Mouse (Mus musculus) urinary bladder, adult 18-20 months (tissue): Measurements from ENCODE around the gene Ctr9.

Experiments
- DNase-seq, 2 experiments: peaks; one replicate each; pipeline ENCODE4 v3.0.0; 2022; ENCODE audit warnings: low spot score in 2 of 2, mixed read lengths in 2 of 2

Ctr9 gene

DNA sequence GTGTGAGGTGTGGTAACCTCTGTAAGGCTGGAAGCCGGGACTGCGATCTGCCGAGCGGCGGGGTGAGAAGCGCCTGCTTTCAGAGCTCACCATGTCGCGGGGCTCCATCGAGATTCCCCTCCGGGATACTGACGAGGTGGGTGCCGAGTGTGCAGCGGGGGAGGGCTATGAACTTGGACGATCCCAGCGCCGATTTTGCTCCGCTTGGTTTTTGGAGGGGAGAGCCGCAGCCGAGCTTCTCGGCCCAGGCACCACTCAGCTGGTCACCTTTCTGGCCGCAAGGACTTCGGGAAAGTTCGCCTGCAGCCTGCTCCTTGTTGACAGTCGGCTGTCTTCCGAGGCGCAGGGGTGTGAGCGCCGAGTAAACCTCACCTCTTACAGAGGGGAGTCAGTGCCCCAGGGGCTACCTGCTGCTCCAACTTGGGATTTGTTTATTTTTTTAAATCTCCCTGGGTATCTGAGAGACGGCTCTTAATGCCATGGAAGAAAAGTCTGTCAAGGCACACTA, 349 bp downstream of the Ctr9 start:
- peak in 1 of 2 experiments; percentile 44 for DNase-seq

DNA sequence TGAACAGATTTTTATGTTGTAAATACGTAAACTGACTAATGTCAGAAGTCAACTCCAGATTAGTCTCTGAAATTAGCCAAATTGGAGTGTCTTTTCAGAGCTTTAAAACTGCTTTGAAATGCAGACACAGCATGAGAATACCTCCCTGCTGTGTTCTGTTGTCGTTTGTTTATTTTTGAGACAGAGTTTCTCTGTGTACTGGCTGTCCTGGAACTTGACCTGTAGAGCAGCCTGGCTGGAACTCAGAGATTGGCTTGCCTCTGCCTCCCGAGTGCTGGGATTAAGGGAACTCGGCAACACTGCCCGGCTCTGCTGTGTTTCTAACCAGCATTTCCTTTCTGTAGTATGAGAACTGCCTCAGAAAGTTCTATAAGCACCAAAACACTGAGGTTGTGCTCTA, 20.2 kb downstream of the Ctr9 start:
- DNase-seq = no peak

DNA sequence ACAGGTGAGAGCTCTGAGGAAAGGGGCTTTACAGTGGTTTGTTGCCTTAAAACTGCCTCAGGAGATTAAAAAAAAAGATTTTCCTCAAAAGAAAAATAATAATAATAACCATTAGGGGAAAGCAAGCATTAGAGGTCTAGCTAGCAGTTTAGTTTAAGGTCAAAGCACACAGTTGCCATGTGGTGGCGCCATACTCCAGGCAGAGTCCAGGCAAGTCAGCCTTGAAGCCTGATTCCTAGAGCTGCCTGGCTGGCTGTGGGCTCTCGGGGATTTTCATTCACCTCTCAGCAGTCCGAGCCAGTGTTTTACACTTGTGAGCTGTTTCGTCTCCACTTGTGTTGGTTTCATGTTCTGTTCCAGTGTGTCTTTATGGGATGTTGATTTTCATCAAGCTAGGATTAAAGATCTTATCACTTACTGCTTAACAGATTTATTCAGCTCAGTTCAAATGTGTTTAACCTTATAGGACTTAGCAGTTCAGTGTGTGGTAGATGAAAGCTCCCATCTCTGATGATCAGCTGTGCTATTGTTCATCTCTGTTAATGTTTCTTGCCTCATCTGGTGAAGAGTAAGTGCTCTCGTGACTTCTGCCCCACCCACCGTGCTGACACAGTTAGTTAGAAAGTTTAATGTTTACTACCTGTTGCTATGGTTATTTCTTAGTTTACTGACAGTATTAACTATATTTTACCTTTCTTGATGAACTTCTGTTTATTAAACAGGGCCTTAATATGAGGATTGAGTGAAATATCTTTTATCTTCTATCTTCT, 21.1 kb downstream of the Ctr9 start:
- DNase-seq = peak; percentile 29 to 31

DNA sequence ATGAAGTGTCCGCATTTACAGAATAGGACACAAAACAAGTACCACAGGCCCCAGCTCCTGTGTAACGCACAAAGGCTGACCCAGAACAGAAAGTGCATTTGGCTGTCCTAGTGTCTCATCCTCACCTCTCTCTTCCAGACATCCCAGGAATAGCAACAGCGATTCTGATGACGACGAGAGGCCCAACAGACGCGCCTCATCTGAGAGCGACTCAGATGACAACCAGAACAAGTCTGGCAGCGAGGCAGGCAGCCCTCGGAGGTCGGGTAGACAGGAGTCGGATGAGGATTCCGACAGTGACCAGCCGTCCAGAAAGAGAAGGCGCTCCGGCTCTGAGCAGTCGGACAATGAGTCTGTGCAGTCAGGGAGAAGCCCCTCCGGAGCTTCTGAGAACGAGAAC, 26.5 kb downstream of the Ctr9 start:
- DNase-seq = no peak

DNA sequence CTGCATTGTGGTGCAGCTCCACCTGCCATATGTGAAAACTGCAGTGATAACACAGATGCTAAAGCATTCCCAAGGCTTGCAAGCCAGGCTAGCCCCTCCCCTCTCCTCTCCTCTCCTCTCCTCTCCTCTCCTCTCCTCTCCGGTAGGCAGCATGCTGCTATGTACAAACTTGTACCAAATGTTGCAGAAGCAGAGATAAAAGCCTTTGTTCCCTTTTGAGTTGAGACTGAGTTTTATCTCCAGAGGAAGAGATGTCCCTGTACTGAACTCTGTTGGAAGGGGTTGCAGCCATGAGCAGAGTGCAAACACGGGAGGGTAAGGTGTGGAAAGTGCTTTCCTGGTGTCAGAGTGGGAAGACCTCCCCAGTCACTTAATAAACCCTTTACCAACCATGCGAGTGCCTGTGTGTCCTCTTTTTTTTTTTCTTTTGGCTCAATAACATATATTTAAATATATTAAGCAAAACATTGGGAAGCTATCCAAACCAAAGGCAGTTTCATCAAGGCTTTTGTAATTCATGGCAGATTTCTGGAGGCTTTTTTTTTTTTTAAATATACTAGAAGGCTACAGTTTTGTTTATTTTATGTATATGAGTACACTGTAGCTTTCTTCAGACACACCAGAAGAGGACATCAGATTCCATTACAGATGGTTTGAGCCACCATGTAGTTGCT, 27.4 kb downstream of the Ctr9 start:
- no peak for DNase-seq

DNA sequence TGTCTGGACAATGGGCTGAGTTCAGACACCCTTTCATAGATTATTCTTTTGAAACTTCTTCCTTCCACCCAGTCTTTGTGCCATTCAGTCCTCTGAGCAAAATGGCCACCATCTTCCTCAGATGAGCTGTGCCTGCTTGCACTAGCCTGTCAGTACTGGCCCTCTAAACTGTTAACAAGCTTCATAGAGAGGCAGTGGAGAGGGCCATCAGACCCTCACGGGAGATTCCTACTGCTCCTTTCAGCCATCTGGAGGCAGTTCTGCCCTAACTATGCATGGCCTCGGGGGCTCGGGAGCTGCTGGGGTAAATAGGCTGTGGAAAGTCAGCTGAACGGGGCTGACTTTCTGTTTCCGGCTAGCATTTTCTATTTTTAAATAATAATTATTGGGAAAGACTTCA, 30.8 kb downstream of the Ctr9 start:
- no peak for DNase-seq

DNA sequence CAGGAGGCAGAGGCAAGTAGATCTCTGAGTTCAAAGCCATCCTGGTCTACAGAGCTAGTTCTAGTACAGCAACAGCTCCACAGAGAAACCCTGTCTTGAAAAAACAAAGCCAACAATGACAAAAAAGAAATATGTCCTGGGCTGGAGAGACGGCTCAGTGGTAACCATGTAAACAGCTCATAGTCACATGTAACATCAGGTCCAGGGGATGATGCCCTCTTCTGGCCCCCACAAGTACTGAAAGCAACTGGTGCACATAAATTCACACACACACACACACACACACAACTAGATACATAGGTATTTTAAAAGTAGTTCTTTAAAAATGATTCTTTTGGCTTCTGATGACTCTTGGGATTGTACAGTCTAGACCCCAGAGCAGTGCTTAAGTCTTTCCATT, 34.2 kb downstream of the Ctr9 start:
- no peak for DNase-seq

DNA sequence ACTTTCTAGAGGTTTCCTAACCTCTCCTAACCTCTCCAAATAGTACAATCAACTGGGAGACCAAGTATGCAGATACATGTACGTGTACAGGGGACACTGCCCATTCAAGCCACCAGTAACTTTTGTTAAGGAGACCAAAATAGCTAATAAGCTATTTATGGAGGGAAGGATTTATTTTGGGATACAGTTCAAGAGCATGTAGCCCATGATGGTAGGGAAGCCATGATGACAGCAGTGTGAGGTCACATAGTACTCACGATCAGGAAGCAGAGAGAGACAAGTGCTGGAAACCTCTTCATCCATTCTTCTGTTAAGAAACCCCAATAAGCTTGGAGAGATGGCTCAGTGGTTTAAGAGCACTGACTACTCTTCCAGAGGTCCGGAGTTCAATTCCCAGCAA, 39.4 kb downstream of the Ctr9 start:
- DNase-seq = no peak

DNA sequence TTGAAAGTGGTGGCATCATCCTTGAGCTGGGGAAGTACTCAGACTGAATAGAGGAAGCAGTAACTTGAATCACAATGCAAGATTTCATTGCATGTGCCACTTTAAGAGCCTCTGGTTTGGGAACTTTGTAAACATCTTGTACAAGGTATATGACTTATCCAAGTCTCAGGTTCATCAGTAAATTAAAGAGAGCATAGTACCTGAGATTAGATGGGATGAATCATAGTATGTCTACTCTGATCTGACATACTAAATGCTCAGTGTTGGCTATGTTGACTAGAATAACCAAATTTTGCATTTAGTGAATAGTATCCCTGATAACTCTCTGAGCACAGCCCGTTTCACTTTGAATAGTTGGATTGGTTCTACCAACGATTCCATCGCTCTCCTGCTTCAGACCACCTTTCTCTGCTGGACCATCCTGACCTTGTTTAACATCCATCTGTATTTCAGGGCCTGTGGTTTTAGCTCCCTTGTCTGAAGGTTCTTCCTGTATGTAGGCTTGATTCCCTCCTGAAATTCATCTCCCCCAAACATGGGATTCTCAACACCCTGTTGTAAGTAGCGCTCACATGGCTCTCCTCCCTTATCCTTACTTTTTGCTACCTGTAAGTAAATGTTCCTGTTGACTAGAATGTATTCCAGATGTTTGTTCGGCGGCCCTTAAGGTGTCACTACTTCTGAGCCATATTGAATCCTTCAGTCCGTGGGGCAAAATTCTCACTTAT, 40.9 kb downstream of the Ctr9 start:
- DNase-seq = no peak

DNA sequence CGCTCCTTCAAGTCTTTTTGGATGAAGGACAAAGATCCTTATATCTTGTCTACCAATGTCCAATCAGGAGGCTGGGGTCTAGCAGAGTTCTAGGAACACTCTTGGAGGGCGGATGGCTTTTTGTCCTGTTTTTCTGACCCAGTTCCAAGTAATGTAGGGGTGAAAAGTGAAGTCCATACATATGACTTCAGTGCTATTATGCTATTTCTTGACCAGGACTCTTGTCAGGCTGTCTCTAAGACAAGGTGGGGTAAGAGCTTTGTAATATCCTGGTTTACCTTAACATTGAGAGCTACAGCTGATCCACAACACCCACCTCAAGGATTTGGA, 41.4 kb downstream of the Ctr9 start:
- no peak for DNase-seq

DNA sequence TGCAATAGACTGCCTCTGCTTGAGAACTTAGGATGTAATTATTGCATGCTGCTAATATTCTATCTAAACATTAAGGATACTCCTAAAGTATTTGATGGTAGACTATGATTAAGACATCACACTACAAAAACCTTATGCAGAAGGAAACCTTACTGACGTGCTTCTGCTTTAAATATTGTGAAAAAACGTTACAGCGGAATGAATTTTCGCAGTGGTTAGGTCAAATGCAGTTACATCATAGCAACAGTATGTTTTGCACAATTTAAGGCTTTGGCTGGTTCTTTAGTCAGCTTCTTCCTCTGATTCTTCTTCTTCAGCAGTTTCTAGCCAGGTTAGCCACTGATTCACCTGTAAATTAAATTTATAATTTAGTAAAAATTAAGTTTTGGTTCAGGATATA, 43.7 kb downstream of the Ctr9 start:
- DNase-seq = no peak

DNA sequence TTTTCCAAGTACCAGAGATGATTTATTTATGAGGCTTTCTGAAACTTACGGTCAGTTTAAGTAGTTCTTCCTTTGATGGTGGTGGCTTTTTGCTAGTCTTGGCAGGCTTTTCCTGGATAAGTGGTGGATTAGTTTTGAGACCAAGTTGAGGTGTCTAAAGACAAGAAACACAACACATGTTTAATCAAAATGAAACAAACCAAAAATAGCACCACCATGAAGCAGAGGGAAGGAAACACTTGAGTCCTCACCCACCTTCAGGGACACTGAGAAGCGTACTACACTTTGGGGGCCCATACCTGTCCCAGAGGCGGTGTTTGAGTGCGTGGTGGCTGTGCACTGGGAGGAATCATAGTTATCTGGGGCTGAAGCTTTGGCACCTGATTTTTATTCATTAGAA, 46.5 kb downstream of the Ctr9 start:
- DNase-seq = no peak

DNA sequence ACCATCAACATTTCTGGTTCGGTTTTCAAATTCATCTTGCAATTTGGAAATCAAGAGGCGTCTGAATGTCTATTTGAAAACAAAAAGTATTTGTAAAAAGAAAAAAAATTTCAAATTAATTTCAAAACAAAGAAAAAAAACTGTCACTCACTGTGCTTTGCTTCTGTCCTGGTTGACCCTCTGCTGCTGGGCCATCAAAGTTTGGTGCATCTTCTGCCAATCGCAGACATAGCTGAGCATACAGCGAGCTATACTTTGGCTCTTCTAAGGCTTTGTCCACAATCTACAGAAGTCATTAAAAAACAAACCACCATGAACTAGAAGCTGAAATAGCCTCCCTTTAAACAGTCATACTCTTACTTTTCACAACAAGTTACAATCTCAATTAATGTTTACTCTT, 49.5 kb downstream of the Ctr9 start:
- DNase-seq = no peak

DNA sequence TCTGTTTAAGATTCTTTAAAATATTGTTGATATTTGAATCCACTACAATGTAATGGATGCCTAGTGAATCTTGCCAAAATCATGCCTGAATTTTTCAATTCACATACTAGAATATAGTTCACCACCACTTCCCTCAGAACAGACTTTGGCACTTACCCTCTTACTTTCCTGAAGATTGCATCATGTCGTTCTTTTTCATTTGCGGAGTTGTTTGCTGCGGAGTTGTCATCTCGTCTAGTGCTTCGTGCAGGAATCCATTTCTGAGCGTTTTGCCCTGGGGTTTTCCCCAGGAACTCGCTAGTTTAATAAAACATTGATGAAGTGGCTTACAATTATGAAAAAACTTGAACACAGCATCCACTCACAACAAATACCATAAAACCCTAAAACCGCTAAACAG, 51.3 kb downstream of the Ctr9 start:
- no peak for DNase-seq

DNA sequence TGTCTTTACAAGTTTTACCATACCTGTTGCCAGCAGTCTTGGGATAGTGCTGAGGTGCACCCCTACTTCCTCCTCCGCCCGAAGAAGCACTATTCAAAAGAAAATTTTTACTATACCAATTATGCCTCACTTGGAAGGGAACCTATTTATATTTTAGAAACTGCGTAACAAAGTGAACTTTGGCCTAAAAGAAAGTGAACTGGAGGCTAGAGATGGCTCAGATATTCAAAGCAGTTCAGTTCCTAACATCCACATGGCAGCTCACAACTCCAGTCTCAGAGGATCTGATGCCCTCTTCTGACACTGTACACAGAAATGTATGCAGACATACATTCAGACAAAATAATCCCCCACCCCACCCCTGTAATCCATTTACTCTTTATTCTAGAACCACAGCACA, 52.1 kb downstream of the Ctr9 start:
- DNase-seq = no peak

DNA sequence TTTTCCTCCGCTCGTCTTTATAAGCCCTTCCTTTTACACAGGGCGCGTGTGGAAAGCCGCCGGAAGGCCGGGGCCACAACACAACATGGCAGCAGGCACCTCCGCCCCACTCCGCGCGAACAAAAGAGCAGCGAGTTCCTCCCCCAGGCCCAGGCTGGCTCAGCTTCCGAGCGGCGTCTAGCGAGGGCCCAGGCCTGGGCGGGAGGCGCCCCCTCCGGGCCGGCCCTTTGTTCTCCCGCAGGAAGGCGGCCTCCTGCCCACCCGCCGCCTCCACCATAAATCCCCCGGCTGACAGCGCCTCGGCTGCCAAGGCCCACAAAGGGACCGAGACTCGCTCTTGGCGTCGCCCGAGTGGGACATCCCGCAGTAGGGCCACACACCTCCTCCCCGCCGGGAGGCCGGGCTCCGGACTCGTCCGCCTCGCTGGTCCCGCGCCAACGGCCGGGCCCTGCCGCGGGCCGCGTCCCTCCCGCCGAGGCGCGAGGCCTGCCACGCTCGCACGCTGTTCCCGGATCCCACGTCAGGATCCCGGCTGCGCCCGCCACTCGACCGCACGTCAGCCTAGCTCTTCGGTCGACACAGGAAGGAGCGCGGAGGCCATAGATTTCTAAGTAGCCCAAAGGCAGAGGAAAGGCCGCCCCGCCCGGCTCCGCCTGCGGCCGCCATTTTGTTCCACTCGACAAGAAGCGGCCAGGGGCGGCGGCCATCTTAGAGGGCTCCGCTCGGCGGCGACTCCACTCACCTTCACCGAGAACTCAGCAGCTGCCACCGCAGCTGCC, 53.5 kb downstream of the Ctr9 start:
- peak; percentile 75 to 79 for DNase-seq

DNA sequence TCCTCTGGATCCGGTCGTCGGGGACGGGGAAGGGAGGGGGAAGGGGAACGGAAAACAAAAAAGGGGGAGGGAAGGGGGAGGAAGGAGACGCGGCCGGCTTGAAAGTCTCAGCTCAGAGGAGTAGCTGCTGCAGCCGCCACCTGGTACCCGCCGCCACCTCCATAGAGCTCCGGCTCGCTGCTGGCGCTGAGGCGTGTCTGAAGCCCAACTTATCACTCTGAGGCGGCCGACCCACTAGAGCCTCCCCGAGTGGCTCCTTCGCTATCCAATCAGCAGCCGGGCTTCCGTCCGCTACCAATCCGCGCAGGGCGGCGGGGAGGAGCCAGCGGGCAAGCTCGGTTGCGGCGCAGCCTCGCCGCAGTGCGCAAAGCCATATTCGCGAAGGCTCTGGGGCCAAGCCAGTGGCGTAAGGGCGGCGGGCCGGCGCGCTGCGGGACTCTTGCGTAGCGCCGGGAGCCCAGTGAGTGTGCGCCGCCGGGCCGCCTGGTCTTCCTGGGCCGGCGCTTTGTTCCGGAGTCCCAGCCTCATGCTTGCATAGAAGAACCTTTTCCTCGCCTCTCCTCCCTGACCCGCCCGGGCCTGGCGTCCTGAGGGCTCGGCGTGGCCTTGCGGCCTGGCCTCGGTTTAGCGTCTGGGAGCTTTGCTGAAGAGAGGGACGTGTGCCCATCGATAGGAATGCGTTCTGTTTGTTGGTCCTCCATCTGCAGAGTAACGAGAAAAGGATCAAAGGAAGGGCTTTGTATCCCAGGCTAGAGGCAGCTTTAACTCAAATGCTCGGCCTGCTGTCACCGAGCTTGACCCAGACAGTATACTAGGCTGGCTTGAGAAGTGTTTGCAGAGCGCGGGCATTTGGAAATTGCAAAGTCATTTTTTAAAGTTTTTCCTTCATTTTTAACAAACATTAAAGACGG, 54.3 kb downstream of the Ctr9 start, which contains the start of gene Eif4g2:
TSS of gene Eif4g2 (minus strand) at position 209 of the 911 bp plus-strand sequence.
- peak; percentile 93 to 99 for DNase-seq

DNA sequence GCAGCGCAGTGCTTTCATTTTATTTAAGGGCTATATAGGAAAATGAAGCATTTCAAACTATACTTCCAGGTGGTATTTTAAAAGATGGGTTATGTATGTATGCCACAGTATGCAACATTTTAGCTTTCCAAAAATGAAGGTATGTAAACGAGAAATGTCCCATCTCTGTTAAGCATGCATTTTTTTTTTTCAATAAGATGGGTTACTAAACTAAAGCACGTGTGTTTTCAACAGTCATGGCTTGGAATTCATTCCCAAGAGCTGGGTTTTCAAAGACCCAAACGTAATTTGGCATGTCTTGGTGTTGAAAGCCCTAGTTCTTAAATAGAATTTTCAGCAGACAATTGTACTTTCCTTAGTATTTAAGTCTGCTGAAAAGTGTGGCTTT, 55.0 kb downstream of the Ctr9 start:
- no peak for DNase-seq

DNA sequence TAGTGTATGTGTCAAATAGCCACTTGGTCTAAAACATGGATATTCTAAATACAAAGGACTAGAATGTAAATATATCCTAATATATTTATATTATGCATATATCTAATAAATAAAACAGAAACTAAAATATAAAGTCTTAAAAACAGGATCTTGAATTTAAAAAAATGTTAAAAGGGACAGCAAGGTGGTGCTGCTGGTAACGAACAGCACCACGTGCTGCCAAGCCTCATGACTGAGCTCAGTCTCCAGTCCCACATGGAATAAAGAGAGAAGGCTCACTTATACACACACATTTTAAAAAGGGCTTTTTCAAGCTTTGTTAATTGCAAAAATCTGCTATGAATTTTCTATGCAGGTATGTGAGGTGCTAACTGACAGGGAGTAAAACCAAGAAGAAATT, 55.7 kb downstream of the Ctr9 start:
- no peak for DNase-seq

DNA sequence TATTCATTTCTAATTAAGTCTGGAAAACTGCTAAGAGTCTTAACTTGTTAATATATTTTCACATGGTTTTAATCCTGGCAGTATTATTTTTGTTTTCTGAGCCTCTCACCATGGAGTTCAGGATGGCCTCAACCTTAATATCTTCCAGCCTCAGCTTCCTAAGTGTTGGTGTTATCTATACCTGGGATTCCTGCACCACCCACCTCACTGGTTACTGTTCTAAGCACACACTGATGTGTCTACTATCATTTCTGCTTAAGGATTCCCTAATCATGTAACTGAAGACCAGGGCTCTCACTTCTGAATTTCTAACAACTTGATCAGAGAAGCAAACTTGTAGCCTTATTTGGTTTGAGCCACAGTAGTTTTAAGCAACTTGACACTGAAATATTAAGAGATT, 56.4 kb downstream of the Ctr9 start:
- DNase-seq = no peak

DNA sequence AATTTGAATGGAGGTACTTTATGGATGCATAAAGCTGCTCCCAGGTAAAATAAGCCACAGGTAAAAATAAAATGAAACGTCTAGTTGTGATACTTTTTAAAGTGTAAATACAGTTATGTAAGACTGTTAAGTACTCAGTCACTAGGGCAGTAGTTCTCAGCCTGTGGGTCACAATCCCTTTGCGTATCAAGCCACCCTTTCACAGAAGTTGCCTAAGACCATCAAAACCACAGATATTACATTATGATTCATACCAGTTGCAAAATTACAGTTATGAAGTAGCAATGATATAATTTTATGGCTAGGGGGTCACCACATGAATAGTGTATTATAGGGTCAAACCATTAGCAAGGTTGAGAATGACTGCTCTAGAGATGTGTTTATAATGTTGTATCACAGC, 66.4 kb downstream of the Ctr9 start:
- DNase-seq = no peak
